Mouse (Mus musculus): ENCODE results near the gene Ncoa3. TPM values are rescaled to one million over a fixed set of nuclear protein-coding genes. Genes with fewer than 3 reads are reported as not detected.

Ncoa3 gene
- polyA plus RNA-seq, 1 experiment from 2014 or later = 23.2 TPM

DNA sequence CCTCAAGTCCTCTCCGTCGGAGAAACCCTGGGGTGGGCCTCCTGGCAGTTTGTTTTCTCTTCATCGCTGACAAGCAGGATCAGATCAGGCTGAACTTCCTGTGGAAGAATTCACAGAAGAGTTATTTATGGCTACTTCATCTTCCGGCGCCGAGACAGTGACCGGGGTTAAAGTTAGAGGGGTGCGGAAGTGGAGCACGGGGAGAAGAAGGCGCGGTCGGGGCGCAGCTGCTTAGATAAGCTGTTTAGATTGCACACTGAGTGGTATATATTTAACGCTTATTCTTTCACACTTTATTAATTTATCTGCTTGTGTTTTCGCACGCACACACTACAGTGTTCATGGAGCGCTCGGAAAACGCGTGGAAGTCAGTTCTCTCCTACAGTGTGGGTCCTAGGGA is 37.6 kb upstream of the Ncoa3 start:
- WGBS = 35% methylated on average over 20 of the region's 20 CpGs
- no peaks in the 10 kb centered on the region for H3K36me3 ChIP-seq (ENCODE audit: control insufficient read depth, insufficient read depth, low read length)
- H3K9ac ChIP-seq (ENCODE audit: low read depth, low read length) = no peak overlapping the region
- no peak overlapping the region for H3K4me3 ChIP-seq (ENCODE audit: low read length)
- peak overlapping the region; percentile 78; the same call in 1 of the 2 replicates for H3K27ac ChIP-seq (ENCODE audit: low read depth, low read length)
- ATAC-seq (ENCODE audit: low FRiP score, low TSS enrichment) = 0 out of 2 replicates have a peak, but pooled peaks have one; percentile 66
- peak overlapping the region; percentile 19; the same call in 1 of the 2 replicates for H3K4me2 ChIP-seq (replicated peaks; ENCODE audit: low read depth, low read length)
- no peaks in the 10 kb centered on the region for H3K9me3 ChIP-seq (ENCODE audit: control insufficient read depth, low read length)
- no peaks in the 10 kb centered on the region for H3K27me3 ChIP-seq (ENCODE audit: control insufficient read depth, insufficient read depth, low read length)
- H3K4me1 ChIP-seq (ENCODE audit: control insufficient read depth, insufficient read depth, low read length) = peaks cover 12% of the 10 kb centered on the region; the same call in 1 of the 2 replicates

DNA sequence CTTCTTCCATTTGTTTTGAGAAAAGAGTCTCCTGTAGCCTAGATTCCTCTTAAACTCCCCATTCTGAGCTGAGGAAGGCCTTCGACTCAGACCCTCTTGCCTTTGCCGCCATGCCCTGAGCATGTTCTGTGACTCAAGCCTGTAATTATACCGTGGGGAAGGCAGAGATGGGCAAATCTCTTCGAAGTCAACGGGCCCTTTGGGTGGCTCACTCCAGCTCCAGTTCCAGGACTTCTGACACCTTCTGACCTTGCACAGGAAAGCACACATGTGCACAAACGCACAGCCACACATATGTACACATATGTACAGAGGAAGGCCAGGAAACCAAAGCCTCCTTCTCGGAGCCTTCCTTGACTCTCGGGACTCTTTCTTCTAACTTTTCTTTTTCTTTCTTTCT is 37.0 kb upstream of the Ncoa3 start:
- Histone ChIP-seq H3K4me3 (ENCODE audit: low read length) (no peak overlapping the region), H3K9me3 (ENCODE audit: control insufficient read depth, low read length) (no peaks in the 10 kb centered on the region), H3K27ac (ENCODE audit: low read depth, low read length) (peak overlapping the region; percentile 78; the same call in 1 of the 2 replicates), H3K36me3 (ENCODE audit: control insufficient read depth, insufficient read depth, low read length) (no peaks in the 10 kb centered on the region), H3K4me1 (ENCODE audit: control insufficient read depth, insufficient read depth, low read length) (peaks cover 12% of the 10 kb centered on the region; the same call in 1 of the 2 replicates), H3K9ac (ENCODE audit: low read depth, low read length) (no peak overlapping the region), H3K4me2 (replicated peaks; ENCODE audit: low read depth, low read length) (no peak overlapping the region), H3K27me3 (ENCODE audit: control insufficient read depth, insufficient read depth, low read length) (no peaks in the 10 kb centered on the region)
- 80% methylated on average over 8 of the region's 8 CpGs for WGBS
- no peak for ATAC-seq (ENCODE audit: low FRiP score, low TSS enrichment)

- H3K4me1 ChIP-seq (ENCODE audit: control insufficient read depth, insufficient read depth, low read length) = peaks cover 12% of the 10 kb centered on the region; the same call in 1 of the 2 replicates
- H3K4me2 ChIP-seq (replicated peaks; ENCODE audit: low read depth, low read length) = no peak overlapping the region
- H3K36me3 ChIP-seq (ENCODE audit: control insufficient read depth, insufficient read depth, low read length) = no peaks in the 10 kb centered on the region
- no peak overlapping the region for H3K9ac ChIP-seq (ENCODE audit: low read depth, low read length)
- H3K27ac ChIP-seq (ENCODE audit: low read depth, low read length) = no peak overlapping the region
- no peak overlapping the region for H3K4me3 ChIP-seq (ENCODE audit: low read length)
- no peaks in the 10 kb centered on the region for H3K9me3 ChIP-seq (ENCODE audit: control insufficient read depth, low read length)
- no peak for ATAC-seq (ENCODE audit: low FRiP score, low TSS enrichment)
- WGBS = 69% methylated on average over 7 of the region's 7 CpGs
- H3K27me3 ChIP-seq (ENCODE audit: control insufficient read depth, insufficient read depth, low read length) = no peaks in the 10 kb centered on the region
Observed at GRCm38 (mm10) chr2:165956096-165956740, 36.2 kb upstream of the Ncoa3 start.

- H3K36me3 ChIP-seq (ENCODE audit: control insufficient read depth, insufficient read depth, low read length) = no peaks in the 10 kb centered on the region
- no peak for ATAC-seq (ENCODE audit: low FRiP score, low TSS enrichment)
- 76% methylated on average over 9 of the region's 9 CpGs for WGBS
Observed at GRCm38 (mm10) chr2:165957257-165957828, 35.1 kb upstream of the Ncoa3 start.

GRCm38 (mm10) chr2:165958556-165958955 is 33.9 kb upstream of the Ncoa3 start:
- no peak for ATAC-seq (ENCODE audit: low FRiP score, low TSS enrichment)
- 83% methylated on average over 6 of the region's 6 CpGs for WGBS

More at GRCm38 (mm10) chr2:165957257-165957828, 35.1 kb upstream of the Ncoa3 start:
- Histone ChIP-seq H3K4me3 (ENCODE audit: low read length) (no peak overlapping the region), H3K27me3 (ENCODE audit: control insufficient read depth, insufficient read depth, low read length) (no peaks in the 10 kb centered on the region), H3K9me3 (ENCODE audit: control insufficient read depth, low read length) (no peaks in the 10 kb centered on the region), H3K4me2 (replicated peaks; ENCODE audit: low read depth, low read length) (no peak overlapping the region), H3K27ac (ENCODE audit: low read depth, low read length) (no peak overlapping the region), H3K4me1 (ENCODE audit: control insufficient read depth, insufficient read depth, low read length) (peaks cover 12% of the 10 kb centered on the region; the same call in 1 of the 2 replicates), H3K9ac (ENCODE audit: low read depth, low read length) (no peak overlapping the region)

GRCm38 (mm10) chr2:165960695-165961094 is 31.7 kb upstream of the Ncoa3 start:
- 86% methylated on average over 3 of the region's 3 CpGs for WGBS

More at GRCm38 (mm10) chr2:165958556-165958955, 33.9 kb upstream of the Ncoa3 start:
- Histone ChIP-seq H3K36me3 (ENCODE audit: control insufficient read depth, insufficient read depth, low read length) (no peaks in the 10 kb centered on the region), H3K27me3 (ENCODE audit: control insufficient read depth, insufficient read depth, low read length) (no peaks in the 10 kb centered on the region), H3K9ac (ENCODE audit: low read depth, low read length) (no peak overlapping the region), H3K9me3 (ENCODE audit: control insufficient read depth, low read length) (no peaks in the 10 kb centered on the region), H3K4me1 (ENCODE audit: control insufficient read depth, insufficient read depth, low read length) (peaks cover 12% of the 10 kb centered on the region; the same call in 1 of the 2 replicates), H3K27ac (ENCODE audit: low read depth, low read length) (no peak overlapping the region), H3K4me3 (ENCODE audit: low read length) (no peak overlapping the region), H3K4me2 (replicated peaks; ENCODE audit: low read depth, low read length) (no peak overlapping the region)

GRCm38 (mm10) chr2:165962824-165963223 is 29.6 kb upstream of the Ncoa3 start:
- no peaks in the 10 kb centered on the region for H3K27me3 ChIP-seq (ENCODE audit: control insufficient read depth, insufficient read depth, low read length)
- H3K27ac ChIP-seq (ENCODE audit: low read depth, low read length) = no peak overlapping the region
- H3K4me3 ChIP-seq (ENCODE audit: low read length) = no peak overlapping the region
- 74% methylated on average over 5 of the region's 5 CpGs for WGBS
- H3K4me2 ChIP-seq (replicated peaks; ENCODE audit: low read depth, low read length) = no peak overlapping the region
- H3K4me1 ChIP-seq (ENCODE audit: control insufficient read depth, insufficient read depth, low read length) = peaks cover 4% of the 10 kb centered on the region; the same call in 1 of the 2 replicates
- ATAC-seq (ENCODE audit: low FRiP score, low TSS enrichment) = no peak
- no peaks in the 10 kb centered on the region for H3K9me3 ChIP-seq (ENCODE audit: control insufficient read depth, low read length)
- no peak overlapping the region for H3K9ac ChIP-seq (ENCODE audit: low read depth, low read length)
- H3K36me3 ChIP-seq (ENCODE audit: control insufficient read depth, insufficient read depth, low read length) = no peaks in the 10 kb centered on the region

More at GRCm38 (mm10) chr2:165960695-165961094, 31.7 kb upstream of the Ncoa3 start:
- Histone ChIP-seq H3K9me3 (ENCODE audit: control insufficient read depth, low read length) (no peaks in the 10 kb centered on the region), H3K4me3 (ENCODE audit: low read length) (no peak overlapping the region), H3K27me3 (ENCODE audit: control insufficient read depth, insufficient read depth, low read length) (no peaks in the 10 kb centered on the region), H3K27ac (ENCODE audit: low read depth, low read length) (no peak overlapping the region), H3K9ac (ENCODE audit: low read depth, low read length) (no peak overlapping the region), H3K4me1 (ENCODE audit: control insufficient read depth, insufficient read depth, low read length) (peaks cover 4% of the 10 kb centered on the region; the same call in 1 of the 2 replicates), H3K4me2 (replicated peaks; ENCODE audit: low read depth, low read length) (no peak overlapping the region), H3K36me3 (ENCODE audit: control insufficient read depth, insufficient read depth, low read length) (no peaks in the 10 kb centered on the region)
- ATAC-seq (ENCODE audit: low FRiP score, low TSS enrichment) = no peak

DNA sequence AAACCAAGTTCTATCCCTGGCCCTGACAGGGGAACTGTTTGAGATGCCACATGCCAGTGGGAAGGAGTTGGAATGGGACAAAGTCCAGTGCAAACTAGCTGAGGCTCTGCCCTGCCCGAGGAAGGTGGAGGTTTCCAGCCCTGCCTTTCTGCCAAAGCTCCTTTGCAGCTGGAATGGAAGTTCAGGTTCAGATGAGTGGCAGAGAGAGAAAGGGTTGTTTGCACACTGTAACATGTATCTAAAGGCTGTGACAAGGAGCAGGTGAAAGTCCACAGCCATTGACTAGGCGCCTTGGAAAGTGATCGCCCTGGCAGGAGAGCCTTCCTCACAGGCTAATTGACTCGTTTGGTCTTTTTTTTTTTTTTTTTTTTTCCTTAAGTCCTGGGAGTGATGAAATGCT is 28.3 kb upstream of the Ncoa3 start:
- Histone ChIP-seq H3K4me2 (replicated peaks; ENCODE audit: low read depth, low read length) (no peak overlapping the region), H3K4me1 (ENCODE audit: control insufficient read depth, insufficient read depth, low read length) (peaks cover 8% of the 10 kb centered on the region; the same call in 1 of the 2 replicates), H3K36me3 (ENCODE audit: control insufficient read depth, insufficient read depth, low read length) (no peaks in the 10 kb centered on the region), H3K9me3 (ENCODE audit: control insufficient read depth, low read length) (no peaks in the 10 kb centered on the region), H3K9ac (ENCODE audit: low read depth, low read length) (no peak overlapping the region), H3K4me3 (ENCODE audit: low read length) (no peak overlapping the region), H3K27me3 (ENCODE audit: control insufficient read depth, insufficient read depth, low read length) (no peaks in the 10 kb centered on the region), H3K27ac (ENCODE audit: low read depth, low read length) (no peak overlapping the region)
- ATAC-seq (ENCODE audit: low FRiP score, low TSS enrichment) = no peak
- 27% methylated on average over 4 of the region's 4 CpGs for WGBS

DNA sequence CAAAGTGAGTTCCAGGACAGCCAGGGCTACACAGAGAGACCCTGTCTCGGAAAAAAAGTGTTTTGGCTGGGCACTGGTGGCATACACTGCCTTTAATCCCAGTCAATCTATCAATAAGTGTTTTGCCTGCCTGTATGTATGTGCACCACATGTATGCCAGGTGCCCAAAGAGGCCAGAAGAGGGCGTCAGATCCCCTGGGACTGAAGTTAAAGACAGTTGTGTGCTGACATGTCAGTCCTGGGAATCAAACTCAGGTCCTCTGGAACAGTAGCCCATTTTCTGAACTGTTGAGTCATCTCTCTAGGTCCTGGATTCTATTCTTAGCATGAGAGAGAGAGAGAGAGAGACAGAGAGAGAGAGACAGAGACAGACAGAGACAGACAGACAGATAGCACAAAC is 25.4 kb upstream of the Ncoa3 start:
- no peaks in the 10 kb centered on the region for H3K27me3 ChIP-seq (ENCODE audit: control insufficient read depth, insufficient read depth, low read length)
- 94% methylated on average over 2 of the region's 2 CpGs for WGBS

More for the DNA sequence above, 25.4 kb upstream of the Ncoa3 start:
- no peak for ATAC-seq (ENCODE audit: low FRiP score, low TSS enrichment)
- Histone ChIP-seq H3K4me2 (replicated peaks; ENCODE audit: low read depth, low read length) (no peak overlapping the region), H3K9me3 (ENCODE audit: control insufficient read depth, low read length) (no peaks in the 10 kb centered on the region), H3K4me3 (ENCODE audit: low read length) (no peak overlapping the region), H3K9ac (ENCODE audit: low read depth, low read length) (no peak overlapping the region), H3K27ac (ENCODE audit: low read depth, low read length) (no peak overlapping the region), H3K4me1 (ENCODE audit: control insufficient read depth, insufficient read depth, low read length) (peaks cover 11% of the 10 kb centered on the region; the same call in 1 of the 2 replicates), H3K36me3 (ENCODE audit: control insufficient read depth, insufficient read depth, low read length) (no peaks in the 10 kb centered on the region)

All from kidney, embryonic 14.5 days (tissue).